Mouse (Mus musculus) kidney, embryonic 16.5 days (tissue): ENCODE data around the gene Zfpl1. TPM values are rescaled to one million over a fixed set of nuclear protein-coding genes. Genes with fewer than 3 reads are reported as not detected.

Experiments used
- ATAC-seq: fragments of 200-750 bp; cut with Nextera tagmentation; 2 replicates; pipeline ENCODE4 v1.8.0; 2017; ENCODE audit warnings: moderate TSS enrichment; ENCODE audit not compliant: low FRiP score, low TSS enrichment
- H3K27ac ChIP-seq: fragments of 300-500 bp; sonication (generic); 2 replicates; pipeline ENCODE4 v1.5.1; 2014; ENCODE audit warnings: low read length
- H3K27me3 ChIP-seq: fragments of 300-500 bp; sonication (generic); 2 replicates; pipeline ENCODE4 v1.6.1; 2014; ENCODE audit warnings: low read length, control low read depth, mixed read lengths; ENCODE audit not compliant: insufficient read depth
- H3K36me3 ChIP-seq: fragments of 300-500 bp; sonication (generic); 2 replicates; pipeline ENCODE4 v1.6.1; 2014; ENCODE audit warnings: low read length, control low read depth, mixed read lengths; ENCODE audit not compliant: insufficient read depth
- H3K4me1 ChIP-seq: fragments of 300-500 bp; sonication (generic); 2 replicates; pipeline ENCODE4 v1.6.1; 2014; ENCODE audit warnings: low read length, control low read depth, mixed read lengths; ENCODE audit not compliant: insufficient read depth
- H3K4me2 ChIP-seq: fragments of 300-500 bp; sonication (generic); replicated peaks from 2 replicates; pipeline ENCODE4 v1.6.1; 2014; ENCODE audit warnings: low read depth, low read length
- H3K4me3 ChIP-seq: fragments of 300-500 bp; sonication (generic); 2 replicates; pipeline ENCODE4 v1.5.1; 2014; ENCODE audit warnings: mild to moderate bottlenecking, low read length
- H3K9ac ChIP-seq: fragments of 300-500 bp; sonication (generic); replicated peaks from 2 replicates; pipeline ENCODE4 v1.6.1; 2014; ENCODE audit warnings: low read length
- H3K9me3 ChIP-seq: fragments of 300-500 bp; sonication (generic); 2 replicates; pipeline ENCODE4 v1.6.1; 2016; ENCODE audit warnings: low read length, control low read depth
- WGBS: fragments of 180-500 bp; shearing (Covaris S2); extraction: QIAGEN DNeasy Blood & Tissue Kit; methylation state at CpG from one replicate; pipeline ENCODE4 v1.1.7; 2014; 5-methylcytosine and 5-hydroxymethylcytosine counted together
- polyA plus RNA-seq: library from polyadenylated mRNA; unstranded; fragments of >200 nt; fragmentation: Nextera tagmentation; extraction: Ambion mirVana; gene quantifications from 2 replicates; pipeline ENCODE4 v1.2.1, GENCODE M21; 2015

The Zfpl1 gene
- polyA plus RNA-seq, 1 experiment from 2014 or later, result 78.9 TPM

DNA sequence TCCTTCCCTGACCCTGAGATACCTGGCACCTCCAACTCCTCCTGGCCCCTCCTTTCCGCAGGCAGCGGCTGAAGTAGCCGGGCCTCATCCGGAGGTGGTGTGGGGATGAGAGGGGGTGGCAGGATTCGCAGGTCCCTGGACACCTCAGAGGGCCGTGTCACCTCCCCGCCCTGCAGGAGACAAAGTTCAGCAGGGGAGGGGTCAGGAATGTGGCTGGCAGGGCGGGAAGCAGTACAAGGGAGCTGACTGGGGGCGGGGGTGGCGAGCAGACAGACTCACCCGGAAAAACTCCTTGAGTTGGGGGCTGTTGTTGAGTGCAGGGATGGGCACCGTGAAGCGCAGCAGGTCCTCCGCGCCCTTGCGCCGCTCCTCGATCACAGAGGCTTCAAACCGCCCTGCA, 37.0 kb upstream of the Zfpl1 start:
- Histone ChIP-seq H3K4me3 (no peak overlapping the region), H3K4me1 (peaks cover 13% of the 10 kb centered on the region), H3K27ac (no peak overlapping the region), H3K27me3 (no peaks in the 10 kb centered on the region), H3K9ac (no peak overlapping the region), H3K36me3 (no peaks in the 10 kb centered on the region), H3K4me2 (no peak overlapping the region), H3K9me3 (no peaks in the 10 kb centered on the region)
- ATAC-seq, result no peak
- WGBS, result 26% methylated on average over 19 of the region's 19 CpGs

DNA sequence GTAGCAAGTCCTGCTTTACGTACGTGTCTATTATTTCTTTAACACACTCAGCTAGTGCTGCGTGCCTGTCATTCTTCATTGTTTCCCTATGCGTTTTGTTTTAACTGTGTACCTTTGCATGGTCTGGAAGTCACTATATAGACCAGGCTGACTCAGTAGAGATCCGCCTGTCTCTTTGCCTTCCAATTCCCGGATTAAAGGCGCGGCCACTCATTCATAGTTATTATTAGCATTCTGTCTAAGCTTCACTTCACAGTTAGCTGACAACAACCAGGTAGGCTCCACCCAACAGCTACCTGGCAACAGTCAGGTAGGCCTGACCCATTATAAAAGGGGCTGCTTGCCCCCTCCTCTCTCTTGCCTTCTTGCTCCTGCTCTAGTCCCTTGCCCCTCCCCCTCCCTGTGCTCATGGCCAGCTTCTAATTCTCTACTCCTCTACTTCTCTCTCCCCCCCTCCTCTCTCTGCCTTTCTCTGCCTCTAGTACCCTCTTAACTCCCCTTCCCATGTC, 34.0 kb upstream of the Zfpl1 start:
- Histone ChIP-seq H3K4me2 (peak overlapping the region; percentile 79), H3K9me3 (no peaks in the 10 kb centered on the region), H3K27ac (peak overlapping the region; percentile 98), H3K36me3 (peaks cover 17% of the 10 kb centered on the region), H3K27me3 (no peaks in the 10 kb centered on the region), H3K4me3 (peak overlapping the region; percentile 82), H3K9ac (peak overlapping the region; percentile 87), H3K4me1 (peaks cover 16% of the 10 kb centered on the region)
- WGBS, result 1% methylated on average over 8 of the region's 8 CpGs
- peak; percentile 49; the same call in 1 of the 2 replicates for ATAC-seq

- Histone ChIP-seq H3K4me3 (peak within 1 kb of the TSS; percentile 82), H3K9ac (peak within 1 kb of the TSS; percentile 87), H3K4me2 (peak within 1 kb of the TSS; percentile 79), H3K4me1 (peaks cover 16% of the 10 kb centered on the region), H3K27me3 (no peaks in the 10 kb centered on the region), H3K27ac (peak within 1 kb of the TSS; percentile 98), H3K9me3 (no peaks in the 10 kb centered on the region), H3K36me3 (peaks cover 17% of the 10 kb centered on the region)
- under 1% methylated on average over 74 of the region's 77 CpGs for WGBS
- peak; percentile 84 for ATAC-seq
Observed at GRCm38 (mm10) chr19:6117986-6118676, 33.4 kb upstream of the Zfpl1 start, which contains the start of gene Sac3d1. Gene Sac3d1, minus strand, starts transcription at chr19:6118650.

GRCm38 (mm10) chr19:6117346-6117985, 32.7 kb upstream of the Zfpl1 start:
- no peaks in the 10 kb centered on the region for H3K9me3 ChIP-seq
- H3K27ac ChIP-seq, result peak overlapping the region; percentile 98
- peak overlapping the region; percentile 87 for H3K9ac ChIP-seq
- H3K36me3 ChIP-seq, result peaks cover 17% of the 10 kb centered on the region
- no peak; the same call in none of the 2 replicates for ATAC-seq
- H3K4me1 ChIP-seq, result peaks cover 16% of the 10 kb centered on the region
- H3K4me3 ChIP-seq, result peak overlapping the region; percentile 82
- 5% methylated on average over 32 of the region's 32 CpGs for WGBS
- H3K27me3 ChIP-seq, result no peaks in the 10 kb centered on the region
- peak overlapping the region; percentile 79 for H3K4me2 ChIP-seq

DNA sequence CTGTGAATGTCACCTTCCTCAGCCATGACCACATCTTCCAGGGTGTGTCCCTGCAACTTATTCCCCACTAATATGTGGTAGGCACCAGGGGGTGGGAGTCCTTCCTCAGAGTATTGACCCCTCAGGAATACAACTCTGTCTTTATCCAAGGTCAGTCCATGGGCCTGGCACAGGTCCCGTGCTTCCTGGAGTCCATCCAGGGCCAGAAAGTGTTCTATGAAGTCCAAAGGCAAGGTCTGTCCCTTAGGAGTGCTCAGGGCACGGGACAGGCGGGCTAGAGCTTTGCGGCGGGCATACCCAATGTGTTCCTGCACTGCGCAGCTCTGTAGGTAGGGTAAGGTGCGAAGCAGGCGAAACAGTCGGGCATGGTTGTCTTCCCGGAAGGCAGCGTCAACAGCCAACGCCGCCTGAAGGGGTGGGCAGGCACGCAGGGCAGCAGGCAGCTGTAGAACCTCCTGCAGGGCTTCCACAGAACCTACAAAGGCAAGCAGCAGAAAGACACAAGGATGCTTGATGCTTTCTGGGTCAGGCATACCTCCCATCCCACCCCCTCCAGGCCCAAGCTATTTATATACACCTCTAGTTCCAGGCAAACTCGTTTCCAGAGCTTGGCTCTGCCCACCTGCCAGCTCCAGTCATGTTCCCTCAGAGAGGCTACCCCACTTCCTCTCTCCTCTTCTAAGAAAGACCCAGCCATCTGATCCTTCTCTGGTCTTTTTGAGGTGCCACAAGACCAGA, 31.5 kb upstream of the Zfpl1 start:
- Histone ChIP-seq H3K4me2 (peak overlapping the region; percentile 79; the same call in 1 of the 2 replicates), H3K4me3 (no peak overlapping the region), H3K27me3 (no peaks in the 10 kb centered on the region), H3K9me3 (no peaks in the 10 kb centered on the region), H3K4me1 (peaks cover 12% of the 10 kb centered on the region), H3K27ac (no peak overlapping the region), H3K36me3 (peaks cover 17% of the 10 kb centered on the region), H3K9ac (no peak overlapping the region)
- WGBS, result 92% methylated on average over 15 of the region's 15 CpGs
- ATAC-seq, result no peak

DNA sequence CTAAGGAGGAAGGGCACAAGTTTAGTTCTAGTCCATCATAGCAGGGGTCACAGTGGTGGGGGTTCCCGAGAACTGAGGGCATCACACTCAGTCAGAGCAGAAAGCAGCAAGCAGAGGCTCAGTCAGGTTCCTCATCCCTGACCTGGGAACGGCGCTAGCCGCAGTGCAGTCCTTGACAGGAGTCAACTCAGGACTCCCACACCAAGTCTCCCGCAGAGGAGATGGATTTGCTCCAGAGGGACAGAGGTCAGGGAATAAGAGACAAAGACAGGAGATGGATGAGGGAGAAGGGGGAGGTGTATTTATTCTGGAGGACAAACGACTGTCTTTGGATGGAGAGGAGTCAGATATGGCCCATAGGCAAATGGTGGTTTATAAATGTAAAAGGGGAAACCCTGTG, 28.4 kb upstream of the Zfpl1 start:
- H3K27me3 ChIP-seq, result no peaks in the 10 kb centered on the region
- peaks cover 9% of the 10 kb centered on the region for H3K4me1 ChIP-seq
- no peaks in the 10 kb centered on the region for H3K9me3 ChIP-seq
- H3K9ac ChIP-seq, result no peak overlapping the region
- H3K4me3 ChIP-seq, result no peak overlapping the region
- no peak overlapping the region for H3K27ac ChIP-seq
- H3K36me3 ChIP-seq, result peaks cover 17% of the 10 kb centered on the region
- 31% methylated on average over 6 of the region's 6 CpGs for WGBS
- ATAC-seq, result no peak
- no peak overlapping the region for H3K4me2 ChIP-seq

- 87% methylated on average over 7 of the region's 7 CpGs for WGBS
- Histone ChIP-seq H3K9me3 (no peaks in the 10 kb centered on the region), H3K4me3 (no peak within 1 kb of the TSS)
Observed at GRCm38 (mm10) chr19:6105586-6105985, 20.8 kb upstream of the Zfpl1 start, which contains the start of gene Naaladl1. Gene Naaladl1, plus strand, starts transcription at chr19:6105782.

GRCm38 (mm10) chr19:6104476-6104875, 19.7 kb upstream of the Zfpl1 start:
- 75% methylated on average over 4 of the region's 4 CpGs for WGBS
- Histone ChIP-seq H3K9ac (no peak overlapping the region), H3K36me3 (no peaks in the 10 kb centered on the region), H3K27me3 (no peaks in the 10 kb centered on the region), H3K4me1 (no peaks in the 10 kb centered on the region), H3K9me3 (no peaks in the 10 kb centered on the region), H3K27ac (no peak overlapping the region), H3K4me3 (no peak overlapping the region), H3K4me2 (no peak overlapping the region)
- no peak for ATAC-seq

More at GRCm38 (mm10) chr19:6105586-6105985, 20.8 kb upstream of the Zfpl1 start, which contains the start of gene Naaladl1:
- Histone ChIP-seq H3K4me1 (no peaks in the 10 kb centered on the region), H3K4me2 (no peak within 1 kb of the TSS), H3K36me3 (no peaks in the 10 kb centered on the region), H3K9ac (no peak within 1 kb of the TSS), H3K27ac (no peak within 1 kb of the TSS), H3K27me3 (no peaks in the 10 kb centered on the region)
- no peak for ATAC-seq

DNA sequence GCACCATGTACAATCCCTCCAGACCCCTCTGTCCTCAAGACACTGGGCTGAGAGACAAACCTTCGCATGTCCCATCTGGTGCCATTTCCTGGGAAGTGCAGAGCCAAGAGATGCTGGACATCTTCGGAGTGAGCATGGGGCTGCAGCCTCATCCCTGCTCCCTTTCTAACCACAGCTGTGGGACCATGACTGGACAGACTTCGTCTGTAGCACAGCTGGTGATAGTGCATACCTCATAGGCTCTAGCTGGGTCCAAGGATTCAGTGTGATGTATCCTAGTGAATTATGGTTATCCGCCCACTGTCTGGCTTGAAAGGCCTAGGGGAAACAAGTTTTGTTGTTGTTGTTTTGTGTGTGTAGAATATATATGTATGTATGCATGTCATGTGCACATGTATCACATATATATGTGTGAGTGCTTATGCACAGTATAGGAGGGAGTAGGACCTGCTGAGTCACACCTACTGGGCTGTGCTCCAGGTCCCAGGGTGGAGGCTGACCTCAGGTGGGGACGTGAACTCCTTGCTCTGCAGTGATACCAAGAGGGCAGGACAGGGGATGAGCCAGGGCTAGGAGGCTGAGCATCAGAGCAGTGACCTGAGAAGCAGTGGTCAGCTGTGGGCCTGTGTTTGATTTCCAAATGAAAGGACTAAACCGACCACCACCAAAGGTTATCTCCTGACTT, 17.6 kb upstream of the Zfpl1 start:
- H3K9ac ChIP-seq, result no peak overlapping the region
- no peaks in the 10 kb centered on the region for H3K27me3 ChIP-seq
- no peak overlapping the region for H3K27ac ChIP-seq
- H3K36me3 ChIP-seq, result no peaks in the 10 kb centered on the region
- WGBS, result 82% methylated on average over 6 of the region's 6 CpGs
- no peak overlapping the region for H3K4me2 ChIP-seq
- H3K4me3 ChIP-seq, result no peak overlapping the region
- ATAC-seq, result no peak
- H3K4me1 ChIP-seq, result no peaks in the 10 kb centered on the region
- no peaks in the 10 kb centered on the region for H3K9me3 ChIP-seq
